Mouse (Mus musculus) lung, postnatal 14 days (tissue): Measurements from ENCODE around the gene Galnt10.

Source experiments
- DNase-seq: peaks from one replicate; pipeline ENCODE4 v3.0.0; 2021

The Galnt10 gene

DNA sequence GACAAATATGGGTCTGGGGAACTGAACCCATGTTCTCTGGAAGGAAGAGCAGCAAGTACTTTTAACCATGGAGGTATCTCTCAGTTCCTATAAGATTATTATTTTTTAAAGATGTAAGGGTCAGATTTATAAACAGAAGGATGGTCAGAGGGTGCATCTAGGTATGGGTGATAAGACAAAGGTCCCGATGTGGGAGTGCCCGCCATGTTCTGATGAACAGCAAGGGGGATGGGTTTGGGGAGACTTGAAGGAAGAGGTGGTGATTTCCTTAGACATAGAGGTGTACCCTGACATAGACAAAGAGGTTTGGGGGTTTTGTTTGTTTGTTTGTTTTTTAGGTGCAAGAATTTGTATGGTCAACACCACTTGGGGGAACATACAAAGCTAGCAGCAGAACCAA lies 1.6 kb upstream of the Galnt10 start:
- DNase-seq = no peak

DNA sequence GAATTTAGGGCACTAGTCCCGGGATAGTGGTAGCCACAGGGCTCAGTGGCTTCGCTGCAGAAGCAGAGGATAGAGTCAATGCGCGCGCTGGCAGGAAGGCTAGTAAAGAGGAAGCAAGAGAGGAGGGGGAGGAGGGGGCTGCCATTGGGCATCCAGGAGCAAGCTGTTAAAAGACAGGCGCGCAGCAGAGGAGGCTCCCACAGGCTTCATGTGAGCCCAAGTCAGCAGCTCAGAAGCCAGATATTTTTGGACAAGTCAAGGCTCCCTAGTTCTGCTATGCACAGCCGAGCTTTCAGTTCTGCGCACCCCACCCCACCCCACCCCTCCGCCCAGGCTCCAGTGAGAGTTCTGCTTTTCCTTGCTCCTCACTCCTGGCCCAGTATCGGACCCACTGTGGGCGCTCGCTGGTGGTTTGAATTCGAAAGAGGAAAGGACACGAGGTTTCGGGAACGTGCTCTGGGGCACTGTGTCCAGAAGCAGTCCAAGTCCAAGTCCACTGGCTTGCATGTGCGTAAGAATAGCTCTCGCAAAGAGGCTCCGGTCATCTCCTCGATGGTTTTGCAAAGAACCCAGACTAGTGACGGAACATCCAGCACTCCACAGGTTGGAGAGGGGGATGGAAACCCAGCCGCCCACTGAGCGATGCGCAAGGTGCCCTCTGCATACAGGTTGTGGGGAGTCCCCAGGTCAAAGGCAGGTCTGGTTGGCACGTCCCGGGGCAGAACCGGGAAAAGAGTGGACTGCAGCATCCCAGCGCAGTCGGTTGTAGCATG lies 811 bp upstream of the Galnt10 start:
- DNase-seq = peak; percentile 33

DNA sequence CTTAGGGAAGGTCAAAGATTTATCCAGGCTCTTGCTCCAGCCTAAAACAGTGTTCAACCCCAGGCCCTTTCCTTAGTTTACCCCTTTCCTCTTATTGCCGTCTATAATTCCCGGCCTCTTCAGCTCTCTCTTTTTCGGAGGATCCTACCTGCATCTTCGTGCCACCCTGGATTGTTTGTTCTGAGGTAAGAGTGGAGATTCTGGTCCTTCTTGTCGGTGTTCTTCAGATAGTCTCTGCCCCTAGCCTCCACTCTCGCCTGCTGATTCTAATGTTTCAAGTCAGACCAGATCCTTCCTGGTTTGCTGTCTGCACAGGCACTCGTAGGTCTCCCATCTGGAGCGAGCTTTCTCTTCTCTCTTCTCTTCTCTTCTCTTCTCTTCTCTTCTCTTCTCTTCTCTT lies 605 bp downstream of the Galnt10 start:
- DNase-seq = no peak

DNA sequence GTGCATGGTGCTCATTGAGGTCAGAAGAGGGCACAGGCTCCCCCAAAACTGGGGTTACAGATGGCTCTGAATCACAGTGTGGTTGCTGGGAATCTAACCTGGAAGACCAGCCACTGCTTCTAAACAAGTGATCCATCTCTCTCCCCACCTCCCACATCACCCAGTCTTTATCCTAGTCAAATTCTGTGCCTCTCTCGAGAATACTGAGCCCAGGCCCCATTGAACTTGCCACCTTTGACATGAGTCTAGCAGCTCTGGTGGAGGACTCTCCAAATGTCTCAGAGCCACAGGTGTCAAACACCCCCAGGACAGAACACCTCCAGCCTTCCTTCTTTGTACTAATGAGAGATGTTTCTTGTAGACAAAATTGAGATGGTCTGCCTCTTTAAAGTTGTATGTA lies 1.2 kb downstream of the Galnt10 start:
- no peak for DNase-seq

DNA sequence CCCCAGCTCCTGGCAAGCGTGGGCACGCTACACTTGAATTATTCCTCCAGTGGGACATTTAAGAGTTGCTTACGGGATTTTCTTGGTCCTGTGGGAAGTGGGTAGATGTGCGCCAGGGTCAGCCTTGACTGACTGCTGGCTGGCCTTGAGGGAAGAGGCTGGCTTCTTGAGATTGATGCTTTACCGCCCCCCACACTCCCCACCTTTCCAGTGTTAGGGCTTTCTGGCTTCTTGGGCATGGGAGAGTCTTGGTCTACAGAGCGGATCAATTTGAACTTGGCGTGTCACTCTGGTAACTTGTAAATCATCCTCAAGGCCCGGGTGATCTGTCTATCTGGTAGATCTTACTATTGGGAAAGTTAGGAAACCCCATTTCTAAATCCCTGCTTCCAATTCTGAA lies 1.7 kb downstream of the Galnt10 start:
- DNase-seq = no peak

DNA sequence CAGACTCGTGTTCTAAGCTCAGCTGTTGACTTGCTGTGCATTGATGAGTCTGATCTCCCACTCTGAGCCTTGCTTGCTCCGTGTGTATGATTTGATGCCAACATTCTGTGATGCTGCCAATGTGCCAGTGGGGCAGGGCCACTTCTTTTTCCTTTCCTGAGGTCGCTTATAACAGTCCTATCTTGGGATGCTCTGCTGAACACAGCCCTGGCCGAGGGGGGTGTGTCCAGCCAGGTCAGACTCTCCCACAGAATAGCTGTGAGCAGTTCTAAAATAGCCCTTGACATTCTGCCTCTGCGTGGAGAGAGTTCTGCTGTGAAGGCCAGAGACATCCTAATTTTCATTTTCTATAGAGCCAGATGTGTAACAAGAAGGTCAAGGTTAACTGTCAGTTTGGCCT lies 2.2 kb downstream of the Galnt10 start:
- no peak for DNase-seq

DNA sequence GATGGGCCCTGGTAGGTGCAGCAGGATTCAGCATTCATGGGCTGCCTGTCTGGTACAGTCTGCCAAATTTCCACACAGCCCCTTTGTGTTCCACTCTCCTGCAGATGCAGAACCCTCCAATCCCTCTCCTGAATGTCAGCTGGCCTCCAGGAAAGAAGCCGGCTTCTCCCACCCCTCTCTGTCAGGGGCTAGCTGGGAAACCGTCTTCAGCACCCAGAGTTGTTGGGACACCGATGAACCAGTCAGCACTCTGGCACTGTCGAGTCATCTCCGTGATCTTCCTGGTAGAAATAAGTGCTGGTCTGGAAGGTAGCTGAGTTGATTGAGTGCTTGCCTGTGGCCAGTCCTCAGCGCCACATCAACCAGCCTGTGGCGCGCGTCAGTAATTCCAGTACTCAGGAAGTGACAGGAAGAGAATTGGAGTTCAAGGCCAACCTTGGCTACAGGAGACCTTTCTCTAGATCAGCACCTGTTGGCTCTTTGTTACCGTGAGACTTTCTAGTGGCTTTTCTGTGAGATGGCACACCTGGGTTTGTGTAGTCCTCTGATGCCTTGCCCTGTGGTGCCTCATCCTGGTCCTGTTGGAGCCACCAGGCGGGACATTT lies 3.1 kb downstream of the Galnt10 start:
- DNase-seq = no peak

DNA sequence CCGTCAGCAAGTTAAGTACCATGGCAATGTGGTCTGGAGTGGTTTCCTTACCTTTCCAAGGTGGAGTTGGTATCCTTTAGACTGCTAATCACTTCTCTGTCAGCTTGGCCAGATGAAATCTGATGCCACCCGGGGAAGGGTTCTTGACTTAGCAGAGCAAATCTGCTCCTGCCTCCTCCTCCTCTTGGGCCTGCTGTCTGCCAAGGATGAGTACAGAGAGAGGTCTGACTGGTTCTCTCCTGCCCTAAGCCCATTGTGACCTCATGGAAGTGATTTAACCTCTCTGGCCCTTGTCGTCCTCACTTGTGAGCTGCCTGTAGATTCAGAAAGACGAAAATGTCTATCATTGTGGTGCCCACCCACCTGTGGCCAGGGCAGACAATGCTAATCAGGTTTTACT lies 4.0 kb downstream of the Galnt10 start:
- DNase-seq = no peak

DNA sequence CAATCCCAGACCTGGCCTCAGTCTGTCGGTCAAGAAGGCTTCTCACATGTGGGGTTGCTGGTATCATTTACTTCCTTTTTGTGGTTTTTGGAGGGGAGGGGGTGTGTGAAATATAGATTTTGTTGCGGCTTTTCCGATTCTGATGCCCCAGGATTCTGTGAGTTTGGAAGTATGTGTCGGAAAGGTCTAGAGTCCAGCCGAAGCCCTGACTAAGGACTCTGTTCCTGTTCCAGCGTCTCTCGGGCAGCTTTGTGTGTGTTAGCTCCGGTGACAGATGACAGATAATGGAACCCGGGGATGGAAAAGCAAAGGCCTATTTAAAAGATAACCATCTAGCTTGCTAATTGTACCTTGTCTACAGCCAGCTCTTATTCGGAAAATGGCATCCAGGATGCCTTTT lies 4.4 kb downstream of the Galnt10 start:
- no peak for DNase-seq

DNA sequence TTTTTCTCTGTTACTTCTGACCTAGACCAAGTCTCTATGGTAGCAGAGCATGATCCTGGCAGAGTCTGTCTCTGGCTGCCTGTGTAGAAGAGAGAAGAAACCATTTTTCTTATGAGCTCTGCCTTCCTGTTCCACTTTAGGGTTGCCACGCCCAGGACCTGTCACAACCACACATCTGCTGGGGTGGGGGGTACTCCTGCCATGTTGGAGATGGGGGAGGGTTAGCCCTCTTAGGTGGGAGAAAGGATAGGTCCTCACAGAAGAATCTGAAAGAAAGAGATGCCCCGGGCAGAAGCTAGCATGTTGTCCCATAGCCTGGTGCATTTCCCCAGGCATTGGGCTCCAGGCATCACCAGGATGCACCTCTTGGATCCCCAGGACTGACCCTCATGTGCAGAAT lies 5.6 kb downstream of the Galnt10 start:
- DNase-seq = no peak

DNA sequence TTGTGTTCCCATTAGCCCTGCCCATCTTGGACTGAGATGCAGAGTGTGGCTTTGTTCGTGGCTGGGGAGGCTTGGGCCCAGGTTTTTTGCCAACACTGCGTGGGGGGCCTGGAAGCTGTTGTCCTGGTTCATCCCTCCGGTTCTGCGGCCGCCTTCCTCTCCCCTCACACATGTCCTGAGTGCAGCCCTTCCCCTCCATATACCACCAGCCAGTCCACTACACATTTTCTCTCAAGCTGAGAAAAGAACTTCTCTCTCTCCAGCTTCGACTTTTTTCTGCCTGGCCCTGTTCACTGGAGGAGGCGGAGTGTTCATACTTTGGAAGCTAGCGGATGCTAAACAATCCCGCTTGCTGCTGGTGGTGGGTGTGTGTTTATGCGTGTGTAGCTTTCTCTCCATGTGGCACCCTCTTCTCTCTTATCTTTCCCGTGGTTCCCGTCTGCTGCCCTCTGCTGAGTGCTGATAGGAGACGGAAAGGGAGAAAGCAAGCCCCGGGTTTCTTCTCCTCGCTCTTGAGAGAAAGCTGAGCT lies 6.1 kb downstream of the Galnt10 start:
- no peak for DNase-seq

DNA sequence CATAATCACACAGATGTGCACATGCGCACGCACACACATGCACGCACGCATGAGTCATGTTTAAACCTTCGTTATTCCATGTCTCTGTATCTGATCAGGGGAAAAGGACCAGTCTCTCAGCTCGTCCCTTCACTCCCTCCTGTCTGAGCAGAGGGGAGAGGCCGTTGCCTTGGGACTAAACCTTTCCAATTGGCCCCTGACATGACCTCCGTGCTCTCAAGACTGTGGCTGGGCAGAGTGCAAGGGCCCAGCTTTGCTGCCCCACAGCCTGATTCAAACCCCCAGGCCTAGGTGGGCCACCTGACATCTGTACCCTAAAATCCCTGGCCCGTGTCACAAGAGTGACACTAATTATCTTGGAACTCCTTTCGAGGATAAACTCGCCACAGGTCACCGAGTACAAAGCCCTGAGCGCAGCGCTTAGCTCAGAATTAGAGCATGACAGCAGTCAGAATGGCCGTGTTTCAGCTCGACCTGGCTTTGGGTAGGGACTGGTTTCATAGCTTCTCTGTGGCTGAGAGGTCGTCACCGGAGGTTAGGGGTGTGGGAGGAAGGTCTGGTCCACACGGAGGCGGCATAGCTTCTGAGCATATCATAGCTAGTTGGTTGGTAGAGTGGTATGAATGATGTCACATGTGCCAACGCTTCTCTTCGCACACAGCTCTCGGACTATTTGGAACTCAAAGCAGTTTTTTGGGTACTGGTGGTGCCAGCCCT lies 7.1 kb downstream of the Galnt10 start:
- DNase-seq = no peak

DNA sequence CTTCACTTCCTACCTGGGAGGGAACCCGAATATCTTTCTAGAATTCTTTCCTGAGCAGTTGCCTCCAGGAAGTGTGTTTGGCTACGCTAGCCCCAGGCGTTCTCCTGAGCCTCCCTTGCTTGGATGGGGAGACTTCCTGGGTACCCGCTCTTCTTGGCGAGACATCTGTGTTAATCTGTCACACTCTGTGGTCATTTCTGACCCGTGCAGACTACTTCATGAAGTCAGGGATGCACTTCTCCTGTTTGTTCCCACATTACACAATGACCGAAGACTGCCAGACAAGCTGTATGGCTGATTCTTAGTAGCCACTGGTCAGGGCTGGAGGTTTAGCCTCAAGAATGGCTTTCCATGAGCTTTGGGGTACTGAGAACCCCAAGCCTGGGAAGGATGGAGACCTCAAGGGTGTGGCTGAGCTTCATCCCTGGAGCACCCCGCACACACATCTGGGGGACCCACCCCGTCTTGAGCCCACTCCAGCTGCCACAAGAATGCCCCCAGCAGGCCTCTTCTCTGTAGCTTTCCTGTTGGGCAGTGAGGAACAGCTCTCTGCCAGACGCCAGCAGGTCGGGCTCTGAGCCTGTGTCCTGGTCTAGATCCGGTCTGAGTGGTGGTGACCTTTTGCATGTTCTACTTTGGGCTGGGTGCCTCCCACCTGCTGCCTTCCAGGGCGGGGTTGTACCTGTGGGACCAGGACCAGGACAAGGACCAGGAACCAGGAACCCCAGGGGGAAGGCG lies 7.8 kb downstream of the Galnt10 start:
- DNase-seq = no peak

DNA sequence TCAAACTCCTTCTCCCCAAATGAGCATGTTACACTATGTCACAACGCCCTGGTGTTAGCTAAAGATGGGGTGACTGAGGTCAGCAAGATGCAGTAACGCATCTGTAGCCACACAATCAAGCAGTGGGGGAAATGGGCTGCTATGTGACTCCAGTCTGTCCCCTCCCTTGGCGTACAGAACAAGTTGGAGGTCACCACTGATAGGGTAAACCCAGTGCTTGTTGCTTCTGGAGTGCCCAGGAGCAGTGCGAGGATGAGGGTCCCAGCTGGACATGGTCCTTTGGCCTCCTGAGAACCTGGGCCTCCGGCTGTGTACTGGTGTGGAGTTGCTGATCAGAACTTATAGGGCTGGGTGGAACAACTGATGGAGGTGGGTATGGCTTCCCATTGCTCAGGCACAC lies 8.6 kb downstream of the Galnt10 start:
- DNase-seq = no peak

DNA sequence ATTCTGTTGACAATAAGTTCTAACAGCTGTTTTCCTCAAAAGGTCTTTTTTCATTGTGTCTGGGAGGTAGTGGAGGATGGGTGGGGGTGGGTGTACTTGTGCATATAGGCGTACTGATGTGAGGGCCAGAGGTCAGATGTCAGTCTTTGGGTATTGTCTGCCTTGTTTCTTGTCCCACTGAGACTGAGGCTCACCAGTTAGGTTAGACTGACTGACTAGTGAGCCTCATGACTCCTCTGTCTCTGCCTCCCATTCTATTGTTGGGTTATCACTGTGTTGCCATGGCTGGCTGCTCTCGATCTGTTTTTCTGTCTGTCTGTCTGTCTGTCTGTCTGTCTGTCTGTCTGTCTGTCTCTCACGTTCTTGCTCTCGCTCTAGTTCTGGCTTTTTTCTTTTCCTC lies 9.1 kb downstream of the Galnt10 start:
- no peak for DNase-seq

DNA sequence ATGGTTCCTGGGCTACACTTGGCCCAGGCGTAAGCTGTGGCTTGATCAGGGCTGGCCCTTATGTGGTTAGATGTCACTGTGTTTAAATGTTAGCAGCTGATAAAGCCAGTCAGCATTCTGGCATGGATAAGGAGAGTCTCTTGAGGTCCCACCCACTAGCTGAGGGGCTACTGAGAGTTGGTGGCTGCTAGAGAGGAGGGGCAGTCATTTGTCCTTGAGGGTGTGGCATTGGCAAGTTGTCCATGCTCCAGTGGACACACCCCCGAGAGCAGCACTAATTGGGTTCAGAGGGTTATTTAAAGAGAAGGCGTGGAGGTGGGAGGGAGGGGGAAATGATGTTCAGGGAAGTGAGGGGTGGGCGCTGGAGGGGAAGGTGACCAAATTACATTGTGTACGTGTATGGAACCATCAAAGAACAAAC lies 9.7 kb downstream of the Galnt10 start:
- no peak for DNase-seq

DNA sequence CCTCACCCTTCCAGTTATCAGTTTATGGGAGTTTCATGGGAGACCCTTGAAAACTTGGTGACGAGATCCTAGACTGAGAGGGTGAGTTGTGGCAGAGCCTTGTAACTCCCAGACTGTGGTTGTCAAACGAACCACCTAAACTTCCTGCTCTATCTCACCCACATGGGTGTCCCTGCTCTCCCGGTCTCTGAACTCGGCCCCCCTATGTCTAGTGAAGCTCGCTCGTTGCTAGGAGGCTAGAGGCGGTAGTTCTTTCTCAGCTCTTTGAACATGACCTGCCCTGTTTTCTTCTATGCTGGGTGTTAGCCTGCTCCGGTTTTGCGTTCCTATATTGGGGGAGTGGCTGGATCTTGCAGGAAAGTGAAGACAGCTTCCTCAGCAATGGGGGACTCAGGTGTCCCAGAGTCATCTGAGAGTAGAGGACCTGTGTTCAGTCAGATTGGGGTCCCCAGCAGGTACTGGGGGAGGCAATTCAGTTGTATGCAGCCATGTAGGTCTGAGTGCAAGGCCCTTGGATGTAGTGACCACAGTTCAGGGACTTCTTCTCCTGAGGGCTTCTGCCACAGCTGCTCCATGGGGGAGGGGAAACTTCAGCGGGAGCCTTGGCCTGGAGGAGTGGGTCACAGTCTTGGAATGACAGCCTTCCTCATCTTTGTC lies 10.6 kb downstream of the Galnt10 start:
- DNase-seq = no peak

DNA sequence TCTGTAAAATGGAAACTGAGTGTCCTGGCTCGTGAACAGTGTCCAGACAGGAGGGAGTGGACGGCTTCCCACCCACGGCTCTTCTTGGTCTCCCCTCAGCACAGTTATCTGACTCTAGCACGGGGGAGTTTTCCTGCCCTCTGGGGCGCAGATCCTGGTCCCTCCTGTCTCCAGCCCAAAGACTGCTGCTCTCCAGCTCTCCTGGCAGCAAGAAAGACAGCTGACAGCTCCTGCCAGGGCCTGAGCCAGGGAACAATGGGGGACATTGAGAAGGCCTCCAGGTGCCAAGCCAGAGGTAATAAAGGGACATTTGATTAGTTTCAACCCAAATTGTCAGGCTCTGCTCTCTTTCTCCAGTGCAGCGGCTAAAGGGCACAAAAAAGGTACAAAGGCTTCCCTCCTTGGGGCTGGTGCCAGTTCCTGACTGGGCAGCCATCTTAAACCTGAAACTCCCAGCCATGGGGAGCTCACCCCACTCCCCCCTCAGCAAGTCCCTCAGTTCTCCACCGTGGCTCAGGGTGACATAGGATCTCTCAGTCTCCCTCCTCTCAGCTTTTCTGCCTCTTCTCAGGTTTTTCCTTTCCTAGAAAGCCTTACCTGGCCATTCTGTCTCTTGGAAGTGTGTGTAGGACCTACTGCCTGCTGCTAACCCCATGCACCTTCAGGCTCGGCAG lies 11.5 kb downstream of the Galnt10 start:
- no peak for DNase-seq

DNA sequence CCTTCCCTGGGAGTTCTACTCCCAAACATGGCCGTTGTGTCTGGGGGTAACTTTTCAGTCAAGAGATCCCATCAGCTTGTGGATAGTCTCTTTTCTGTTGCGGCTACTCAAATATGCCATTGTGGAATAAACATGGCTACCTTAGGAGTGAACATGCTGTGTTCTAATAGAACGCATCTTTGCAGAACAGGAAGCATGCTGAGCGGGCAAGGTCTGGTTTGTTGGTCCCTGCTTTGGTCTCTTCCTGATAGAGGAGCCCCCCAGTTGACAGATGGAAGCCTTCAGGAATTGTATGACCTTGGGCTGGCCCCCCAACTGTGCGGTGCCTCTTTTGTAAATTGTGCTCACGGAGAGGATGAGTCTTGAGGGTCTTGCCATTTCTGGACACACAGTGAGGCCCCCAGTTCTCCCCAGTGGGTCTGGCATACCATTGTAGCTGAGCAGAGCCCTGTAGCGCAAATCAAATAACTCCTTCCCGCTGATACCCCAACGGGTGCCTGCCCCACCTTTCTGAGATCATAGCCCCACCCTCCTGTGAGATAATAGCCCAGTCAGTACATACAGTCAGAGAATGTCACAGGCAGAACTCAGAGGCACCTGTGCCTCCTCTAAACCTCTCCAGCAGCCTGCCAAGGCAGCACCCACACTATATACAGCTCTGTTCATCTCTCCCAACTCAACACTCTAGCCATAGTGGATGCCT lies 12.3 kb downstream of the Galnt10 start:
- no peak for DNase-seq

DNA sequence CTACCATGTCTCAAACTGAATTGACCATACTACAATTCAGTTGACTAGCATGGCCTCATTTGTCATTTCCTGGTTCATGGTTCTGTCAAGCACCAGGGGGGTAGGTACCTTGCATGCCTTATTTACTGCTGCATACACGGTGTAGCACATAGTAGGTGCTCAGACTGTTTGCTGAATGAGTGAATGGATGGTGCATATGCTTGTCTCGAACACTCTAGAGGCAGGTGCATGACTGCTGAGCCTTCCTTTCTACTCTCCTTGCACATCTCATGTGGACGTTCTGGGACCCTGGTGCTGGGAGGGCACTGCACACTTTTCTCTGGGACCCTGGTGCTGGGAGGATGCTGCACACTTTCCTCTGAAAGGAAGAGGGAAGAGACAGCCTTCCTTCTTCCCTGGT lies 13.0 kb downstream of the Galnt10 start:
- no peak for DNase-seq

DNA sequence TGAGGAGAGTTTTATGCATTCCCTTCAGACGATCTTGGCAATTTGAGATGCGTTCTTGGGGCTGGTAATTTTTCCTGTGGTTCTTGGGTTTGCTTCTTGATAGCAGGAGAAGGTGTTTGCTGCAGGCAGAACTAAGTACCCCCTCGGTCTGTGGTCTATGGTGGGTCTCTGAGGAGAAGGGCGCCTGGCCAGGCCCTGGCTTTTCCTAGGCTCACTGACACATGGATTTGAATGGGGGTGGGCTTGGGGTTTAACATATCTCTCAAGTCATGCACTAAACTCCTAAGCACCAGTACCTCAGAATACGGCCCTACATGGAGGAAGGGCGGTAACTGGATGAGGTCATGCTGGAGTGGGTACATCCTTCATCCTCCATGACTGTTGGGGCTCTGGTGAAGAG lies 13.5 kb downstream of the Galnt10 start:
- no peak for DNase-seq

DNA sequence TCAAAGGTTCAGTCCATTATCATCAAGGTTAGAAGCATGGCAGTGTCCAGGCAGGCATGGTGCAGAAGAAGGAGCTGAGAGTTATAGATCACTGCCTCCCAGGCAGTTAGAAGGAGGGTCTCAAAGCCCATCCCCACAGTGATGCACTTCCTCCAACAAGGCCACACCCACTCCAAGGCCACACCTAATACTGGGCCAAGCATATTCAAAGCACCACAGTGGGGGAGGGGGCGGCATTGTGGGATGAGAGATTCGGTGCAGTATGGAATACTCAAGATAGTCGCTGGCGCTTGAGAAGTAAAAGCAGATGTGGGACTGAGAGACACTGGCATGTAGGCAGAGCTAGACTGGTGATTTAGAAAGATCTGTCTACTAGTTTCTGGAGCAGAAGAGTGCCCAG lies 14.9 kb downstream of the Galnt10 start:
- no peak for DNase-seq
